Mouse (Mus musculus) lung, adult 2 months (tissue): Measurements from ENCODE around the gene Grm6. TPM values are rescaled to one million over a fixed set of nuclear protein-coding genes. Genes with fewer than 3 reads are reported as not detected.

Experiments
- DNase-seq: peaks from one replicate; pipeline ENCODE4 v3.0.0; 2022
- H3K4me1 ChIP-seq: fragments of 200-500 bp; 2 replicates; pipeline ENCODE4 v1.6.1; 2011; ENCODE audit warnings: low read length; ENCODE audit not compliant: control insufficient read depth, insufficient read depth
- H3K4me3 ChIP-seq: fragments of 200-500 bp; replicated peaks from 2 replicates; pipeline ENCODE3; 2011; ENCODE audit warnings: low read depth, mild to moderate bottlenecking, control low read depth, low read length; ENCODE audit errors: extremely low read depth
- CTCF ChIP-seq: fragments of 200-500 bp; IDR thresholded peaks from 2 replicates; pipeline ENCODE4 v1.5.1; 2011; ENCODE audit warnings: mild to moderate bottlenecking, low read length, control low read depth; ENCODE audit not compliant: insufficient read depth
- POLR2A ChIP-seq: fragments of 200-500 bp; IDR thresholded peaks from 2 replicates; pipeline ENCODE4 v1.6.1; 2011; ENCODE audit warnings: low read depth, mild to moderate bottlenecking, control low read depth, low read length, borderline replicate concordance; ENCODE audit errors: extremely low read depth
- WGBS: fragments of 180-500 bp; shearing (Covaris S2); methylation state at CpG from one replicate; pipeline ENCODE4 v1.1.7; 2018; 5-methylcytosine and 5-hydroxymethylcytosine counted together
- polyA plus RNA-seq: library from polyadenylated mRNA; depleted of rRNA; stranded (reverse); fragments of >200 nt; gene quantifications from 2 replicates; pipeline ENCODE4 v1.2.3, GENCODE M21; 2012; rRNA removed

The Grm6 gene
- polyA plus RNA-seq, 1 experiment, result 0.17 TPM

GRCm38 (mm10) chr11:50897359-50897758, 46.9 kb downstream of the Grm6 start:
- no peak for DNase-seq
- WGBS, result 81% methylated on average over 1 of the region's 1 CpGs
- no peaks in the 10 kb centered on the region for H3K4me1 ChIP-seq
- H3K4me3 ChIP-seq, result no peak overlapping the region
- TF ChIP-seq POLR2A (no peak), CTCF (no peak)

- TF ChIP-seq CTCF, result no peak
- no peak for TF ChIP-seq POLR2A
- 91% methylated on average over 5 of the region's 5 CpGs for WGBS
- H3K4me3 ChIP-seq, result no peak overlapping the region
- DNase-seq, result no peak
- no peaks in the 10 kb centered on the region for H3K4me1 ChIP-seq
These were observed 57.7 kb downstream of the Grm6 start for GRCm38 (mm10) chr11:50908136-50908535.

- H3K4me3 ChIP-seq, result no peak overlapping the region
- TF ChIP-seq POLR2A (no peak), CTCF (no peak)
- H3K4me1 ChIP-seq, result no peaks in the 10 kb centered on the region
- DNase-seq, result no peak
- 89% methylated on average over 1 of the region's 1 CpGs for WGBS
These were observed 62.8 kb downstream of the Grm6 start for GRCm38 (mm10) chr11:50913301-50913700.

GRCm38 (mm10) chr11:50914461-50914860, 64.0 kb downstream of the Grm6 start:
- WGBS, result 96% methylated on average over 3 of the region's 3 CpGs
- no peak for DNase-seq
- Histone ChIP-seq H3K4me1 (no peaks in the 10 kb centered on the region), H3K4me3 (no peak overlapping the region)
- TF ChIP-seq CTCF, result no peak
- no peak for TF ChIP-seq POLR2A

Other genes starting within 250 kb of the Grm6 start
- 27.4 and 32.8 TPM in 2 replicates for gene Adamts2, start 248.6 kb upstream of the Grm6 start, polyA plus RNA-seq
- gene Zfp354c, start 23.0 kb upstream of the Grm6 start, polyA plus RNA-seq, result 1.5 and 2.5 TPM in 2 replicates
- 0.26 and 0.32 TPM in 2 replicates for gene Zfp879, start 9.1 kb upstream of the Grm6 start, polyA plus RNA-seq
- 0.49 and 0.72 TPM in 2 replicates for gene Zfp454, start 37.0 kb downstream of the Grm6 start, polyA plus RNA-seq
- 0.74 and 1.4 TPM in 2 replicates for gene Zfp2, start 65.5 kb downstream of the Grm6 start, polyA plus RNA-seq
- 0.19 and 0.28 TPM in 2 replicates for gene Zfp354b, start 80.9 kb downstream of the Grm6 start, polyA plus RNA-seq
- gene 4933414I15Rik, start 93.1 kb downstream of the Grm6 start, polyA plus RNA-seq, result not detected in 2 replicates
- gene Prop1, start 103.1 kb downstream of the Grm6 start, polyA plus RNA-seq, result not detected in 2 replicates
- not detected in 2 replicates for gene Olfr1378, start 115.8 kb downstream of the Grm6 start, polyA plus RNA-seq
- not detected in 2 replicates for gene Olfr1377, start 131.3 kb downstream of the Grm6 start, polyA plus RNA-seq
- not detected in 2 replicates for gene Olfr51, start 152.9 kb downstream of the Grm6 start, polyA plus RNA-seq
- not detected in 2 replicates for gene Olfr54, start 163.6 kb downstream of the Grm6 start, polyA plus RNA-seq
- gene Olfr1375, start 197.4 kb downstream of the Grm6 start, polyA plus RNA-seq, result not detected in 2 replicates
- 1.9 TPM in 2 replicates for gene Zfp354a, start 208.6 kb downstream of the Grm6 start, polyA plus RNA-seq